Mouse (Mus musculus): ENCODE data around the gene Taf13. TPM values are rescaled to one million over a fixed set of nuclear protein-coding genes. Genes with fewer than 3 reads are reported as not detected.
A peak's percentile ranks its signal among the peaks of the same experiment; 100 is the strongest.

Taf13 gene
- polyA plus RNA-seq, 2 experiments = 5.1 to 9.2 TPM

GRCm38 (mm10) chr3:108554587-108555312 lies 16.7 kb upstream of the Taf13 start:
- H3K4me2 ChIP-seq (ENCODE audit: low read depth) = peak overlapping the region; percentile 74
- TF ChIP-seq CTCF (IDR thresholded peaks at IDR 0.05; ENCODE audit: low read depth) (peak; percentile 96), EP300 (IDR thresholded peaks at IDR 0.05; ENCODE audit: low read depth) (peak; percentile 57)
- peak overlapping the region; percentile 84 to 100 for H3K4me3 ChIP-seq (ENCODE audit: insufficient read depth in 1 of 2, low read depth in 2 of 2, low read length in 2 of 2)
- peak; percentile 90 to 94 (median 93) for DNase-seq (ENCODE audit: low read depth in 3 of 3, low spot score in 3 of 3)
- H3K9me3 ChIP-seq (ENCODE audit: control insufficient read depth, low read length) = no peaks in the 10 kb centered on the region
- peaks cover 7% of the 10 kb centered on the region for H3K36me3 ChIP-seq (replicated peaks; ENCODE audit: control insufficient read depth, insufficient read depth, low read depth)
- no peaks in the 10 kb centered on the region for H3K27me3 ChIP-seq (ENCODE audit: control insufficient read depth, insufficient read depth, low read length)
- H3K4me1 ChIP-seq (replicated peaks; ENCODE audit: control insufficient read depth in 2 of 2, insufficient read depth in 2 of 2, low read length in 1 of 2) = peaks cover 15 to 19% of the 10 kb centered on the region in 2 experiments
- peak; percentile 93 for ATAC-seq (ENCODE audit: insufficient read depth)
- peak overlapping the region; percentile 68 for H3K27ac ChIP-seq
- WGBS (ENCODE audit: insufficient replicate concordance) = 16% methylated on average over 22 of the region's 22 CpGs
- peak overlapping the region; percentile 95 for H3K9ac ChIP-seq (replicated peaks)

- WGBS (ENCODE audit: insufficient replicate concordance) = 57% methylated on average over 4 of the region's 4 CpGs
- Histone ChIP-seq H3K9ac (replicated peaks) (0 out of 2 replicates have a peak overlapping the region, but pooled peaks have one; percentile 3), H3K9me3 (ENCODE audit: control insufficient read depth, low read length) (no peaks in the 10 kb centered on the region)
Measured at GRCm38 (mm10) chr3:108557888-108558287, 13.6 kb upstream of the Taf13 start.

GRCm38 (mm10) chr3:108562133-108562730 lies 9.3 kb upstream of the Taf13 start, which contains the start of gene Tmem167b:
TSS of gene Tmem167b (minus strand) at chr3:108562466.
- peaks cover 23 to 24% of the 10 kb centered on the region in 2 experiments for H3K4me1 ChIP-seq (replicated peaks; ENCODE audit: control insufficient read depth in 2 of 2, insufficient read depth in 2 of 2, low read length in 1 of 2)
- under 1% methylated on average over 40 of the region's 45 CpGs for WGBS (ENCODE audit: insufficient replicate concordance)
- no peaks in the 10 kb centered on the region for H3K9me3 ChIP-seq (ENCODE audit: control insufficient read depth, low read length)
- H3K4me2 ChIP-seq (ENCODE audit: low read depth) = peak within 1 kb of the TSS; percentile 99
- peaks cover 9% of the 10 kb centered on the region for H3K36me3 ChIP-seq (replicated peaks; ENCODE audit: control insufficient read depth, insufficient read depth, low read depth)
- H3K4me3 ChIP-seq (ENCODE audit: insufficient read depth in 1 of 2, low read depth in 2 of 2, low read length in 2 of 2) = peak within 1 kb of the TSS; percentile 92 to 97
- peak within 1 kb of the TSS; percentile 96 for H3K27ac ChIP-seq
- H3K27me3 ChIP-seq (ENCODE audit: control insufficient read depth, insufficient read depth, low read length) = no peaks in the 10 kb centered on the region
- DNase-seq (ENCODE audit: low read depth in 3 of 3, low spot score in 3 of 3) (peak; percentile 98), ATAC-seq (ENCODE audit: insufficient read depth) (peak; percentile 96)
- H3K9ac ChIP-seq (replicated peaks) = peak within 1 kb of the TSS; percentile 97
- TF ChIP-seq CTCF (IDR thresholded peaks at IDR 0.05; ENCODE audit: low read depth) (no peak; the same call in 1 of the 2 replicates), EP300 (IDR thresholded peaks at IDR 0.05; ENCODE audit: low read depth) (no peak)

More at GRCm38 (mm10) chr3:108557888-108558287, 13.6 kb upstream of the Taf13 start:
- no peak for TF ChIP-seq CTCF (IDR thresholded peaks at IDR 0.05; ENCODE audit: low read depth)
- TF ChIP-seq EP300 (IDR thresholded peaks at IDR 0.05; ENCODE audit: low read depth) = peak; percentile 35
- peak; percentile 37 to 51 (median 38) for DNase-seq (ENCODE audit: low read depth in 3 of 3, low spot score in 3 of 3)
- Histone ChIP-seq H3K4me3 (ENCODE audit: insufficient read depth in 1 of 2, low read depth in 2 of 2, low read length in 2 of 2) (no peak overlapping the region), H3K4me2 (ENCODE audit: low read depth) (peak overlapping the region; percentile 44; the same call in 1 of the 2 replicates), H3K4me1 (replicated peaks; ENCODE audit: control insufficient read depth in 2 of 2, insufficient read depth in 2 of 2, low read length in 1 of 2) (peaks cover 23 to 26% of the 10 kb centered on the region in 2 experiments), H3K27me3 (ENCODE audit: control insufficient read depth, insufficient read depth, low read length) (no peaks in the 10 kb centered on the region), H3K27ac (peak overlapping the region; percentile 58), H3K36me3 (replicated peaks; ENCODE audit: control insufficient read depth, insufficient read depth, low read depth) (peaks cover 12% of the 10 kb centered on the region)
- no peak for ATAC-seq (ENCODE audit: insufficient read depth)

GRCm38 (mm10) chr3:108562777-108563271 lies 8.7 kb upstream of the Taf13 start:
- peak in 1 of 3 experiments; percentile 49 for DNase-seq (ENCODE audit: low read depth in 3 of 3, low spot score in 3 of 3)

More at GRCm38 (mm10) chr3:108562777-108563271, 8.7 kb upstream of the Taf13 start:
- WGBS (ENCODE audit: insufficient replicate concordance) = under 1% methylated on average over 15 of the region's 15 CpGs
- H3K4me1 ChIP-seq (replicated peaks; ENCODE audit: control insufficient read depth in 2 of 2, insufficient read depth in 2 of 2, low read length in 1 of 2) = peaks cover 22 to 23% of the 10 kb centered on the region in 2 experiments
- H3K9ac ChIP-seq (replicated peaks) = peak overlapping the region; percentile 72
- TF ChIP-seq EP300 (IDR thresholded peaks at IDR 0.05; ENCODE audit: low read depth) (no peak), CTCF (IDR thresholded peaks at IDR 0.05; ENCODE audit: low read depth) (peak; percentile 24; the same call in 1 of the 2 replicates)
- H3K4me3 ChIP-seq (ENCODE audit: insufficient read depth in 1 of 2, low read depth in 2 of 2, low read length in 2 of 2) = peak overlapping the region; percentile 59 to 97
- H3K27me3 ChIP-seq (ENCODE audit: control insufficient read depth, insufficient read depth, low read length) = no peaks in the 10 kb centered on the region
- H3K4me2 ChIP-seq (ENCODE audit: low read depth) = peak overlapping the region; percentile 99
- peak overlapping the region; percentile 96 for H3K27ac ChIP-seq
- peaks cover 7% of the 10 kb centered on the region for H3K36me3 ChIP-seq (replicated peaks; ENCODE audit: control insufficient read depth, insufficient read depth, low read depth)
- peak; percentile 66 for ATAC-seq (ENCODE audit: insufficient read depth)
- H3K9me3 ChIP-seq (ENCODE audit: control insufficient read depth, low read length) = no peaks in the 10 kb centered on the region
